Mouse (Mus musculus) kidney, postnatal 36 days (tissue): ENCODE data around the gene Crygb.
"Not testable (repeated sequence)": the region's sequence is repeated elsewhere in the genome, so short reads cannot be mapped to it uniquely, and the experiment has no call there.

ENCODE experiments used
- DNase-seq, 2 experiments: peaks; one replicate each; pipeline ENCODE4 v3.0.0; 2021 to 2022; ENCODE audit warnings: mixed read lengths in 2 of 2

Crygb gene

GRCm38 (mm10) chr1:65067842-65068241, 14.2 kb downstream of the Crygb start:
- DNase-seq = no peak

GRCm38 (mm10) chr1:65064201-65064600, 17.9 kb downstream of the Crygb start:
- DNase-seq = no peak

GRCm38 (mm10) chr1:65063352-65063751, 18.7 kb downstream of the Crygb start, which contains the start of gene Crygd:
Gene Crygd (minus strand): TSS chr1:65063452.
- no peak for DNase-seq

DNA sequence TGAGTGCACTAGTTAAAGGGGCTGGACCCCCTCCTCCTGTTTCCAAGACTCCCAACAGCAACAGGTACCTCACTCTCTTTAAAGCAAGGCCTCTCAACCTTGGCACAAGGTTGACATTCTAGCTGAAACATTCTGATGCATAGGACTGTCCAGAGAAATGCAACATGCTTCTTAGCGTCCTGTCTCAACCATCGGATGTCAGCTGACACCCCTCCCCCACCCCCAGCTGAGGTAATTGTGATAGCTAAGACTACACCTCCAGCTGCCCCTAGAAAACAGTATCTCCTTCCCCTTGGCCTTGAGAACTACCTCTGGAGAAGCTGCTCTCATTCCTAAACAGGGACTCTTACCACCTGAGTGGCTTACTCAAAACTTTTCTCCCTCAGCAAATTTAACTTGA, 29.9 kb downstream of the Crygb start:
- no peak for DNase-seq

DNA sequence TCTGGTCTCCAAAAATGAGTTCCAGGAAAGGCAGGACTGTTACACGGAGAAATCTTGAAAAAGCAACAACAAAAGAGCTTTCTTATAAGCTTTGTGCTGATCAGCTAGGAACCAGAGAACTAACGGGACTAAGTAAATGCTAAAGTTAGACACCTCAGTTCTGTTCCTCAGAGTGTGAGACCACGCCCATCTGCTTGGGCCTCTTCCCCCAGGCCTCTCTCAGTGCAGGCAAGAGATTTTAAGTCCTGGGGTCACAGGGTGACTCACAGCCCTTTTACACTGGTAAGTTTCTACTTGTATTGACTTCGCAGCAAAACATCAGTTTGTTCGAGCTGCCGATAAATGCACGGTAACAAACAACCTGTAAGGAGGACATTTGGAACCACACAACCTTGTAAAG, 30.4 kb downstream of the Crygb start:
- DNase-seq = no peak

DNA sequence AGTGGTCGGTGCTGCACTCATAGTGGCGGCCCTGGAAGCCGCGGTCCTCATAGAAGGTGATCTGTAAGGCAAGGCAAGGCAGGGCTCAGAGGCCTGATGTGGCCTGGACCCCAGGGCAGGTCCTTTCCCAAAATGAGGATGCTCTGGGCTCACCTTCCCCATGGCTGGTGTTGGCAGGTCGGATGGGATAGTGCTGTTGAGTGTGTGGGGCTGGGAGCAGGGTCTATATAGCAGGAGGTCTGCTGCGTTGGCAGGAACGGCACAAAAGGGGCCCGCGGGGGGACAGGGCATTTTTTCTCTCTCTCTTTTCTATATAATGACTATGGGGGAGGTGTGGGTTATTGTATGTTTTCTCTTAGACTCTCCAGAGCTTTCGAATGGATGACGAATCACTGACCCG, 31.1 kb downstream of the Crygb start, which contains the start of gene Cryge:
Cryge (minus strand) TSS at position 198 of the 400 bp plus-strand sequence.
- not testable (repeated sequence) for DNase-seq

- peak; percentile 59 to 77 for DNase-seq
These were observed 33.3 kb downstream of the Crygb start for GRCm38 (mm10) chr1:65048781-65049180.

- DNase-seq = peak; percentile 23 to 48
These were observed 35.5 kb downstream of the Crygb start for GRCm38 (mm10) chr1:65046401-65047109.

DNA sequence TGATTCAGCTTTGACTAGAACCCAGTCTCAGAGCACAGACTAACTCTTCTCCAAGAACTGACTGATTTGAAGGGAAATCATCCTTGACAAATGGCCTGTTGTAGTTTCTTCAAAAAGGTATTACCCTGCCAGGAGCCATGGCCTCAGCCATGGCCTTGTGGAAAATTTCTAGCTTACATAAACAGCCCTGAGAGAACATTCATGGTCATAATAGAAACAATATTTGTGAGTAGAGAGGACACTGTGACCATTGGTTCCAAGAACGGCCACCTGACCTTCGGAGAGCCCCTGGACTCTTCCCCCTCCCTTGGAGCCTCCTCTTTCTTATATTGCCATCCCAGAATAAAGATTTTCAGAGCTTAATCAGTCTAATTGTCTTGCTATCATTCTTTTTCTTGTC, 38.7 kb downstream of the Crygb start:
- DNase-seq = no peak

- DNase-seq = no peak
These were observed 40.3 kb downstream of the Crygb start for GRCm38 (mm10) chr1:65041837-65042236.

DNA sequence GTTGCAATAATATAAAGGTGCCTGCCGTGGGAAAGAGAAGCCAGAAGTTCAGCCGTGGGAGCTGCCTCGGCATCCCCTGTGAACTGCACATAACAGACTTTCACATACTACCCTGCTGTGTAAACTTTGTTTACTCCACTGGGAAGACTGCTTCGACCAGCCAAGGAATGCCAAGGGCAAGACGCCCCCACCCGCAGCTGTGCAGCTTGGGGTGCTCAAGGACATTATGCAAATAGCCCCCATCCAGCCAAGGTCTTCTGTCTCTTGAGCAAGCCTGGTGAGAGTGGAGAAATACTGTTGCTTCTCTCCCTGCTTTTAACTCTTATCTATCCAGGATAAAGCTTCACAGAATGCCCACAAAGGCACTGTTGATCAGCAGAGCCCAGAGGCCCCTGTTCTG, 41.3 kb downstream of the Crygb start:
- no peak for DNase-seq

GRCm38 (mm10) chr1:65039679-65040078, 42.4 kb downstream of the Crygb start:
- no peak for DNase-seq

DNA sequence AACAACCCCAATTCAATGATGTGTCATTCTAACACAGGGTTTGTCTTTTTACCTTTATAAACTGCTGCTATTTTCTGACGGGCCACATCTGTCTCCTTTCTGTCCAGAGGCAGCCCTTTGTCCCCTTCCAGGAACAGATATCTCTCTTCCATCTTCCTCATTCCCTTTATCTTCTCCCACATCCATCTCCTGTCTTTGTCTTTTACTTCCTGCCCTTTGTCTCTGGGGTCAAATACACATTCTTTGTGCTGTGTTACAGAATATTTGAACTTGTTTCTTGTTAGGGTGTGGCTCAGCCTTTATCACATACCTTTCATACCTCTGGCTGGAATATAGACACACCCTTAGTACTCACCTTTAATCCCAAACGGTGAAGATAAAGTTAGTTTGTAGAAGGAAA, 44.5 kb downstream of the Crygb start:
- DNase-seq = no peak

- no peak for DNase-seq
These were observed 46.6 kb downstream of the Crygb start for GRCm38 (mm10) chr1:65035513-65035912.

DNA sequence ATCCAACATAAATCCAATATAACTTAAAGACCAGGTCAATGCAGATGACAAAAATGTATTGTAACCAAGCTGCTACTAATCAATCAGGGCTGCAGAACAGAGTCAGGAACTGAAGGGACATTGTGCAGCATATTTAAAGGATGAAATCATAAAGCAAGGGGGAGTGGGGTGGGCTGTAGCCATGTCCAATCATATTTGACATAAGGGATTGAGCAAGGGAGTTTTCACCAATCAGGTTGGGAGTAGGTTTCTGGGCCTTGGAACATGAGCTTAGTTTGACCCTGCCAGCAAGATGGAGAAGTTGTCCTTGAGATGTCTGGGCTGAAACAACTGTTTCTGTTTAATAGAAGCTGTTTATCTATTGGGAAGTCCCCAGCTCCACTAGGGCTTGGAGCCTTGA, 49.4 kb downstream of the Crygb start, which contains the start of gene Akr1cl:
Akr1cl (minus strand) TSS at position 119 of the 400 bp plus-strand sequence.
- DNase-seq = no peak
